Mouse (Mus musculus) lung, adult 2 months (tissue): ENCODE measurements around the gene Zfp639.

Source experiments
- CTCF ChIP-seq: fragments of 200-500 bp; IDR thresholded peaks from 2 replicates; pipeline ENCODE4 v1.5.1; 2011; ENCODE audit warnings: mild to moderate bottlenecking, low read length, control low read depth; ENCODE audit not compliant: insufficient read depth
- POLR2A ChIP-seq: fragments of 200-500 bp; IDR thresholded peaks from 2 replicates; pipeline ENCODE4 v1.6.1; 2011; ENCODE audit warnings: low read depth, mild to moderate bottlenecking, control low read depth, low read length, borderline replicate concordance; ENCODE audit errors: extremely low read depth

DNA sequence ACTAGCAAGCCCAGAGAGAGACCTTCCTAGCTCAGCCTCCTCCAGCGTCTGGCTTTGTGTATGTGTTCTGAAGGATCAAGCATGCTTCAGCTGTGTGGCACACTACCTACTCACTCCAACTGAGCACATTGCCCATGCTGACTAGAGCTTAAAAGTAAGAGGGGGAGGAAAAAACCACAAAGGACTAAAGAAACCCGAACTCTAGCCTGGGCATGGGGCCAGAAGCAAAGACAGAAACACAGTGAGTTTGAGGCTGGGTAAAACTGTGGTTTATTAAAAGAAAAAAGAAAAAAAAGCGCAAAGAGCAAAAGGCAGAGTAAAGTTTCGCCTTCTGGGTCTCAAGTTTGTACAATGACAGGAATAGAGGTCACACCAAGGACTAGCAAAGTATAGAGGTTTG is 23.5 kb upstream of the Zfp639 start:
- TF ChIP-seq CTCF: no peak
- no peak for TF ChIP-seq POLR2A
